Mouse (Mus musculus): Measurements from ENCODE around the gene Ttll5.

The Ttll5 gene

DNA sequence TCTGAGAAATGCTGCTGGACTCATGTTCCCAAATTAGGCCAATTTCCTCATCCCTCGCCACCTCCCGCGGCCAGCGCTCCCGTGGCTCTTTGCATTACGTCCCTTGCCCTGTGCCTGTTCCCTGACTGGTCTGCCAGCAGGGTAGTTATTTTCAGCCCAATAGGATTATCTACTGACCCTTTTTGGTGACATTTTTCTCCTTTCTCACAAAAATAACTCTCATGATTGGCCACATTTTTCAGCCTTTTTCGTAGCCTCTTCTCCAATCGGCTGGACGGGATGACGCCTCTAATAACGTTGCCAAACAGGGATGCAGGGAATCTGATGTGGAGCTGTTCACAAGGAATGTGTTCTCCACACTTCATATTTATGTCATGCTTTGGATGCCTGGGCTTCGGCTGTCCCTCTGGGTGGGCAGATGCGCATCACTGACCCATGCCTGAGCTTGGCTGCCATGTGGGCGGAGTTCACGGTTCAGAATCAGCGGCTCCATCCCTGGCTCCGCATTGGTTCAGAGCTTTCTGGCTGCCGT, 267.2 kb downstream of the Ttll5 start:
- in situ Hi-C loops (cut with MboI; ENCODE audit: low pct_unique_long_range_greater_than_20kb in 1 of 2, low sequenced_read_pairs in 2 of 2, unreplicated experiment in 1 of 2), result loop anchor here (10.0 to 25.0 kb wide), 5 partner anchors 237 to 579 kb away; partner anchors contain the start of gene Flvcr2 (in 1 of the 2)

DNA sequence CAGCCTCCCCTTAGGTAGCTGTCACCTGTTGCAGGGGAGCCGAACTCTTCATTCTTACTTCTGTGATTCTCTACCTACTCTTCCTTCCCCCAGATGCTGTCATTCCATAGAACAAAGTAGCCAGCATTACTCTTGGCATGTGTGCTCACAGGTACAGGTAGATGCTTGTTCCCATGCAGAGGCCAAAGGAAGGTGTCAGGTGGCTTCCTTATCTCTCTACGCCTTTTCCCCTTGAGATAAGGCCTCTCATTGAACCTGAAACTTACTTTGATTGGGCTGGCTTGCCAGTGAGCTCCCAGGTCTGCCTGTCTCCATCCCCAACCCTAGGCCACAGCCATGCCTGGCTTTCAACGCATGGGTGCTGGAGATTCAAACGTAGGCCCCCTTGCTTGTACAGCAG, 269.6 kb downstream of the Ttll5 start:
- in situ Hi-C loops (cut with MboI; ENCODE audit: low pct_unique_long_range_greater_than_20kb in 1 of 2, low sequenced_read_pairs in 2 of 2, unreplicated experiment in 1 of 2), result loop anchor here (10.0 to 25.0 kb wide), 5 partner anchors 239 to 582 kb away; partner anchors contain the start of gene Flvcr2 (in 1 of the 2)

DNA sequence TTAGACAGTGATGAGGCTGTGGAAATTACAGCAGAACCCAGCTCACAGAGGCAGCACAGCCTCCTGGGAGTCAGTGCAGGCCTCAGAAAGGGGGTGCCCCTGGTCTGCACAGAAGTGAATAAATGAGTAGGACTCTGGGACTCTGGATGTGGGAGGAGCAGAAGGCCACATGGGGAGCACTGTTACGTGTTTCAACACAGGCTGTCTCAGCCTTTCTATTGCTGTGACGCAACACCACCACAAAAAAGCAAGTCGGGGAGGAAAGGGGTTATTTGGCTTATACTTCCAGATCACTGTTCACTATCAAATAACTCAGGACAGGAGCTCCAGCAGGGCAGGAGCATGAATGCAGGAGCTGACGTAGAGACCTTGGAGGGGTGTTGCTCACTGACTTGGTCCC, 271.3 kb downstream of the Ttll5 start:
- in situ Hi-C loops (cut with MboI; ENCODE audit: low pct_unique_long_range_greater_than_20kb in 1 of 2, low sequenced_read_pairs in 2 of 2, unreplicated experiment in 1 of 2), result loop anchor here (10.0 to 25.0 kb wide), 5 partner anchors 241 to 584 kb away; partner anchors contain the start of gene Flvcr2 (in 1 of the 2)

DNA sequence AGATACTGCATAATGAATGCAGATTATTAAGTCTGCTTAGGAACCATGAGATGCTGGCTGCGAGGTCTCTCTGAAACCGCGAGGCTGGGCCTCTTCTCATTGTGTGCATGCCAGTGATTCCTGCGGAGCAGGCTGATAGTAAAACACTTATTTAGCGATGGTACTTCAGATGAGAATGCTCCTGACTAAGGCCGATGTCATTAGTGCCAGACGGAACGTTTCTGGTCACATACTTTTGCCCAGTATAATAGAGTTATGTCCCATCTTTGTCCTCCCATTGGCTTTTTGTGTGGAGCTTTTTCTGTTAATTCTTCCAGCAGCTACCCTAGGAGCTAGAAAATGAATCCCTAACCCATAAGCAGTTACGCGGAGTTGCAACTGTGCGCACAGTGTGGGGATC, 273.3 kb downstream of the Ttll5 start:
- in situ Hi-C loops (cut with MboI; ENCODE audit: low pct_unique_long_range_greater_than_20kb in 1 of 2, low sequenced_read_pairs in 2 of 2, unreplicated experiment in 1 of 2), result loop anchor here (10.0 to 25.0 kb wide), 5 partner anchors 243 to 585 kb away; partner anchors contain the start of gene Flvcr2 (in 1 of the 2)

DNA sequence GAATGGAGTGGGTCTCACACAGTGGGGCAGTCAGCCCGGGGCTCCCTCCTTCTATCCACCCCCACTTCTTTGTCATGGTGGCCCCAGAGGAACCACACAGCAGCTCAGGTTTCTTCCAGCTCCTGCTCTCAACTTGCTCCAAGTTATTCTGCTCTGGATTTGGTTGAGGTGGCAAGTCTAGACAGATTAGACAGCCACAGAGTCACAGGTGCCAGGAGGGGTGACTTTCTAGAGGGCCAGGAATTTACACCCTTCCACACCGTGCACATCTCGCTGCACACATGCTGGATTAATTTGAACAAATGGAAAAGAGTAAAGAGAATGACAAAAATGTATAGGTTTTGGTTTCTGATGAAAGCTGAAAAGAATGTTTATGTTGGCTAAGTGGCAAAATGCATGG, 276.3 kb downstream of the Ttll5 start:
- in situ Hi-C loops (cut with MboI; ENCODE audit: low pct_unique_long_range_greater_than_20kb in 1 of 2, low sequenced_read_pairs in 2 of 2, unreplicated experiment in 1 of 2), result loop anchor here in 1 of 2 experiments (25.0 kb wide), 1 partner anchor 512 kb away; no protein-coding TSS in a partner anchor

DNA sequence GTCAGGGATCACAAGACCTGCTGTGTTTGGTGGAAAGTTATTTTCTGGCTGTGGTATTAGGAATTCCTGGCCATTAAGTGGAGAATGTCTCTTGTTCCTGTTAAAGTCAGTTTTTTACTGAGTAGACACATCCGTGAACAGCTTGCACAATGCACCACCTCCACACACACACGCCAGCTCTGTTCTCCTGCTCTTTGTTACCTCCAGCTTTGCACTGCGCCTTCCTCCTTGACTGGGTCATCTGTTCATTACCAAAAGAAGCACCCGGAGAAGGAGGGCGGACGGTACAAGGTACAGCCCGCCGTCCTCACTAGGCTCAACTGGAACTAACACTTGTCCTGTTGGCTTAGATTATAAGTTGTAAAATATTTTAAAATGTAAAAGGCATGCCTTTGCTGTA, 278.2 kb downstream of the Ttll5 start:
- in situ Hi-C loops (cut with MboI; ENCODE audit: low pct_unique_long_range_greater_than_20kb in 1 of 2, low sequenced_read_pairs in 2 of 2, unreplicated experiment in 1 of 2), result loop anchor here in 1 of 2 experiments (25.0 kb wide), 1 partner anchor 510 kb away; no protein-coding TSS in a partner anchor

DNA sequence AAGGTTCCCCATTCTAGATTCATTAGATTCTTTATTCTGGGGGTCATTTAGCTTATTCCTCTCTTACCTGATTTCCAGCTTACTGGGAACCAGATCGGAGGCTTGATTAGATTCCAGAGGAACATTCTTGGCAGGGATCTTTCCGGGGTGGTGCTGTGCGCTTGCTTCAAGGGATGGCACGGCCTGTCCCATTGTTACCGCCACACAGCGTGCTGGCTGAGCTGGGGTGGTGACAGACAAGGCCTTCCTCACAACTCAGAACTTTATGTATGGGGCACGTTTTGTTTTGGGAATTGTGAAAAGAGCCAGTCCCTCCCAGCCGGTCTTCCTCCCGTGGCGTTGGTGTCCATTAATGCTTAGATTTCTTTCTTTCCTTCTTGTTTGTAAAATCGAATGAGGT, 278.9 kb downstream of the Ttll5 start:
- in situ Hi-C loops (cut with MboI; ENCODE audit: low pct_unique_long_range_greater_than_20kb in 1 of 2, low sequenced_read_pairs in 2 of 2, unreplicated experiment in 1 of 2), result loop anchor here in 1 of 2 experiments (25.0 kb wide), 1 partner anchor 509 kb away; no protein-coding TSS in a partner anchor

DNA sequence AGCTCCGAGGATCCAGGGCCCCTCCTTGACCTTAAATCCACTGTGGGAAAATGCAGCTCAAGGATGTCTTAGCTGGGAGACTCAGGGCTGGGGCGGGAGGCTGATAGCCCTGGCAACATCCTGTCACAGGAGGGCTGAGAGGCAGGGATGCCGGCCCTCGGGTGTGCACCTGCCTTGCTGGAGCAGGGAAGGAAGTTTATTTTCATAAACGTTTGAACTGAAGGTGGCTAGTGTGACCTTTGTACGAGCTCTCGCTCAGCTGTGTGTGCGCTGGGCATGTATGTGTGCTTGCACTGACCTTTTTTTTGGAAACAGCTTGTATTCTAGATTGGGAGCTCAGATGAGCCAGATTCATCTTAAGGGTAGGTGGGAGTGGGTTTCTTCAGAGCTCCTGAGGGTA, 279.4 kb downstream of the Ttll5 start:
- in situ Hi-C loops (cut with MboI; ENCODE audit: low pct_unique_long_range_greater_than_20kb in 1 of 2, low sequenced_read_pairs in 2 of 2, unreplicated experiment in 1 of 2), result loop anchor here in 1 of 2 experiments (25.0 kb wide), 1 partner anchor 508 kb away; no protein-coding TSS in a partner anchor

DNA sequence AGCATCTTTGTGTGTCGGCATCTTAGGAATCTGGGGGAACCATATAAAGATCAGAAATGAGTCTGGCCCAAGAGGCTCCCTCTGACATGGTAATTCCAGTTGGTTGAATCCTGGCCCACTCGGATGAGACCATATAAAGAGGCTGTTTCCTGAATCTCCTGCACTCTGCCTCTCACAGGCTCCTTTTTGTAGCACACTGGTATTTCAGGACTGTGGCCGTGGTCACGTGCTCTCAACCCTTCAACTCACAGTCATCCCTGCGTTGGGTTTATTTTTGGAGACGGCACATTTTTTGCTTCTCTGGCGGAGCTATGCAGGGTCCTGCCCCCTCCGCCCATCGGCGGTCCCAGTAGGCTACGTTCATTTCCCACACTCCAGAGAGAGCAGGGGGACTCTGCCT, 279.8 kb downstream of the Ttll5 start:
- in situ Hi-C loops (cut with MboI; ENCODE audit: low pct_unique_long_range_greater_than_20kb in 1 of 2, low sequenced_read_pairs in 2 of 2, unreplicated experiment in 1 of 2), result loop anchor here in 1 of 2 experiments (25.0 kb wide), 1 partner anchor 508 kb away; no protein-coding TSS in a partner anchor

DNA sequence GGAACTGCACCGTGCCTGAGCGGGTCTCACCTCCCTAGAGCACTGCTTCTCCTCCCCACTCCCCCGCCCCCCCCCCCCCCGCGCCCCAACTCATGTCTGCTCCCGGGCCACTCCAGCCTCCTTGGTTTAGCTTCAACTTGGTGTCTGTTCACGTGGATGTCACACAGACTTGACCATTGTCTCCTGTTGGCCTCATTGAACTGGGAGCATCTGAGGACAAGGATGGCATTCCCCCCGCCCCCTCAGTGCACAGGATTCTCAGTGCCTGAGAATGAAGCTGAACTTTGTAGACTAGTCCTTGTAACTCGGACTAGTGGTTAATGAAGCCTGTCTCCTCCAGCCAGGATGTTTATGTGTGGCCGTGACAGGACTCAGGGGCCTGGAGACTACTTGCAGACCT, 281.1 kb downstream of the Ttll5 start:
- in situ Hi-C loops (cut with MboI; ENCODE audit: low pct_unique_long_range_greater_than_20kb in 1 of 2, low sequenced_read_pairs in 2 of 2, unreplicated experiment in 1 of 2), result loop anchor here in 1 of 2 experiments (25.0 kb wide), 1 partner anchor 507 kb away; no protein-coding TSS in a partner anchor

DNA sequence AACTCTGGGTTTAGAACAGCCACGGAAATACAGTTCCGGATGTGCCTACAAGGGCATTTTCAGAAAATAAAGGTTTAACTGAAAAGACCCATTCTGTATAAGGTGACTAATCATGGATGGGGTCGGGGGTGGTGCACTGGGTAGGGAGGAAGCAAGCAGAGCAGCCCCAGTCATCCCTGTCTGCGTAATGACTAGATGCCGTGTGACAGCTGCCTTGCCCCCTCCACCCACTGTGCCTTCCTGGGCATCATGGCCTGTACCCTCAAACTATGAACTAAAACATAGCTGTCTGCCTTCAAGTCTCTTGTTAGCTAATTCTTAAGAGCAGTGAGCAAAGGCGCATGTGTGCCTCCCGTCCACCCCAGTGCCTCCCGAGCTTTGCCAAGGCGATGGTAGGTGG, 281.6 kb downstream of the Ttll5 start:
- in situ Hi-C loops (cut with MboI; ENCODE audit: low pct_unique_long_range_greater_than_20kb in 1 of 2, low sequenced_read_pairs in 2 of 2, unreplicated experiment in 1 of 2), result loop anchor here in 1 of 2 experiments (25.0 kb wide), 1 partner anchor 506 kb away; no protein-coding TSS in a partner anchor

DNA sequence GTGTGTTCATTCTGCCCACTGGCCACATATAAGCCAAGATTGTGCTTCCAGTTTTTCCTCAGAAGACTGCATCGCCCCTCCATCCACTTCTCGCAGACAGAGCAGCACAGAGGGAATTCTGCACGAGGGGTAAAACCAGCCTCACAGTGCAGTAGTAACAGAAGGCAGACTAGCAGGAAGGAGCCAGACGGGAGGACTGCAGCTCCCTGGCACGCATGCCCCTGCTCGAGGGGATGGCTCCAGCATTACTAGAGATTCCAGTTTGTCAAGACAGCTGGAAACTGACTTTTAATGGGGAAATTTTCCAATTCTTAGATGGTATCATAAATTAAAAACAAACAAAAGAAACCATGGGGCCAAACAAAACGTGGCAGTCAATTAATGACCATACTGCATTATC, 283.2 kb downstream of the Ttll5 start:
- in situ Hi-C loops (cut with MboI; ENCODE audit: low pct_unique_long_range_greater_than_20kb in 1 of 2, low sequenced_read_pairs in 2 of 2, unreplicated experiment in 1 of 2), result loop anchor here in 1 of 2 experiments (25.0 kb wide), 1 partner anchor 505 kb away; no protein-coding TSS in a partner anchor

DNA sequence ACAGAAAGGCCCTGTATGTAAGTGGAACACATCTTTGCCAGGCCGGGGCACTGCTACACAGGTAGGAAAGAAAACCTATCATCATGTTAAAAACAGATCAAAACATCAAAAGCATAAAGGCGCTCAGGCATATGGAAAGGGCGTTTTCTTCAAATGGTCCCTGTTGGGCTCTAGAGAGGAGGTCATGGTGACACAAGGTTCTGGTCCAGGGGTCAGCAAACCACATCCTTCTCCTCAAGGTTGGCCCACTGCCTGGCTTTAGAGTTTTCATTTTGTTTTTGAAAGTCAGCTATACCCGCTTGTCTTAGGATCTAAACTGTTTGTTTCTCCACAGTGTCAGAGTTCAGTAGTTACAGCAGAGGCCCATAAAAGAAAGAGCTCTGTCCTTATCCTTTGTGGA, 285.1 kb downstream of the Ttll5 start:
- in situ Hi-C loops (cut with MboI; ENCODE audit: low pct_unique_long_range_greater_than_20kb in 1 of 2, low sequenced_read_pairs in 2 of 2, unreplicated experiment in 1 of 2), result loop anchor here in 1 of 2 experiments (25.0 kb wide), 1 partner anchor 503 kb away; no protein-coding TSS in a partner anchor

DNA sequence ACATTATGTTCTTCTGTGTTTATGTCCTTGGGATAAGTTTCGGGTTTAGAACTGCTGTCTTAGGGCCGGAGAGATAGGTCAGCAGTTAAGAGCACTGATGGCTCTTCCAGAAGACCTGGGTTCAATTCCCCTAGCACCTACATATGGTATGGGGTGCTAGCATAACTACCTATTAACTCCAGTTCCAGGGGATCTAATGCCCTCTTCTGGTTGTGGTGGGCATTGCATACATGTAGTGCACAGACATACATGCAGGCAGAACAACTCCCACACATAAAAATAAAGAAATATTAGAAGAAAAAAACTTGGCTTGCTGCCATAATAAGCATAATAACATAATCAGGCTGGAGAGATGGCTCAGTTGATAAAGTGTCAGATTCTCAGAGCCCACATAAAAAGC, 286.2 kb downstream of the Ttll5 start:
- in situ Hi-C loops (cut with MboI; ENCODE audit: low pct_unique_long_range_greater_than_20kb in 1 of 2, low sequenced_read_pairs in 2 of 2, unreplicated experiment in 1 of 2), result loop anchor here in 1 of 2 experiments (25.0 kb wide), 1 partner anchor 502 kb away; no protein-coding TSS in a partner anchor

Data from mouse embryonic stem cell (cell line).